Mouse (Mus musculus) limb, embryonic 10.5 days (tissue): ENCODE results near the gene Klb. TPM values are rescaled to one million over a fixed set of nuclear protein-coding genes. Genes with fewer than 3 reads are reported as not detected.

ENCODE experiments used
- DNase-seq: peaks from one replicate; pipeline ENCODE4 v3.0.0-alpha.2; 2017; ENCODE audit warnings: low spot score
- H3K27ac ChIP-seq: fragments of 300-500 bp; sonication (generic); 2 replicates; pipeline ENCODE4 v1.5.1; 2016; ENCODE audit warnings: mild to moderate bottlenecking
- H3K27me3 ChIP-seq: fragments of 300-500 bp; sonication (generic); 2 replicates; pipeline ENCODE4 v1.6.1; 2016; ENCODE audit warnings: low read depth, mild to moderate bottlenecking; ENCODE audit not compliant: poor library complexity, severe bottlenecking
- H3K36me3 ChIP-seq: fragments of 300-500 bp; sonication (generic); 2 replicates; pipeline ENCODE4 v1.6.1; 2016; ENCODE audit warnings: mild to moderate bottlenecking, moderate library complexity
- H3K4me1 ChIP-seq: fragments of 300-500 bp; sonication (generic); 2 replicates; pipeline ENCODE4 v1.6.1; 2016
- H3K4me3 ChIP-seq: fragments of 300-500 bp; sonication (generic); 2 replicates; pipeline ENCODE4 v1.5.1; 2016; ENCODE audit warnings: mild to moderate bottlenecking, moderate library complexity
- H3K9me3 ChIP-seq: fragments of 300-500 bp; sonication (generic); replicated peaks from 2 replicates; pipeline ENCODE4 v1.6.1; 2016; ENCODE audit warnings: mild to moderate bottlenecking
- WGBS: fragments of 180-500 bp; shearing (Covaris S2); methylation state at CpG from one replicate; pipeline ENCODE4 v1.1.7; 2016; 5-methylcytosine and 5-hydroxymethylcytosine counted together
- polyA plus RNA-seq: library from polyadenylated mRNA; unstranded; fragments of >200 nt; fragmentation: Nextera tagmentation; extraction: Ambion mirVana; gene quantifications from 2 replicates; pipeline ENCODE4 v1.2.1, GENCODE M21; 2016

The Klb gene
- polyA plus RNA-seq, 1 experiment from 2014 or later, result 0.08 TPM

- DNase-seq, result peak; percentile 95
- peaks cover 12% of the 10 kb centered on the region for H3K4me1 ChIP-seq
- under 1% methylated on average over 65 of the region's 65 CpGs for WGBS
- peak within 1 kb of the TSS; percentile 92 for H3K27ac ChIP-seq
- H3K4me3 ChIP-seq, result peak within 1 kb of the TSS; percentile 84
- H3K27me3 ChIP-seq, result no peaks in the 10 kb centered on the region
- no peaks in the 10 kb centered on the region for H3K9me3 ChIP-seq
- H3K36me3 ChIP-seq, result peaks cover 29% of the 10 kb centered on the region
Observed at GRCm38 (mm10) chr5:65335298-65336074, 12.6 kb upstream of the Klb start, which contains the start of gene Rfc1. Gene Rfc1 (minus strand): TSS chr5:65335670.

- Histone ChIP-seq H3K36me3 (peaks cover 28% of the 10 kb centered on the region), H3K27me3 (no peaks in the 10 kb centered on the region), H3K27ac (no peak overlapping the region; the same call in 1 of the 2 replicates), H3K4me1 (peaks cover 12% of the 10 kb centered on the region), H3K4me3 (peak overlapping the region; percentile 84), H3K9me3 (no peaks in the 10 kb centered on the region)
- no peak for DNase-seq
- 32% methylated on average over 4 of the region's 4 CpGs for WGBS
Observed at GRCm38 (mm10) chr5:65336075-65336355, 12.1 kb upstream of the Klb start.

GRCm38 (mm10) chr5:65338394-65338793, 9.7 kb upstream of the Klb start:
- 85% methylated on average over 6 of the region's 6 CpGs for WGBS
- DNase-seq, result no peak

GRCm38 (mm10) chr5:65340167-65340566, 7.9 kb upstream of the Klb start:
- Histone ChIP-seq H3K4me1 (peaks cover 4% of the 10 kb centered on the region; the same call in 1 of the 2 replicates), H3K9me3 (no peaks in the 10 kb centered on the region), H3K36me3 (no peaks in the 10 kb centered on the region), H3K27me3 (no peaks in the 10 kb centered on the region), H3K4me3 (no peak overlapping the region), H3K27ac (no peak overlapping the region)
- no peak for DNase-seq
- WGBS, result 81% methylated on average over 4 of the region's 4 CpGs

More at GRCm38 (mm10) chr5:65338394-65338793, 9.7 kb upstream of the Klb start:
- Histone ChIP-seq H3K27ac (no peak overlapping the region), H3K27me3 (no peaks in the 10 kb centered on the region), H3K4me1 (peaks cover 12% of the 10 kb centered on the region), H3K4me3 (no peak overlapping the region), H3K9me3 (no peaks in the 10 kb centered on the region), H3K36me3 (peaks cover 8% of the 10 kb centered on the region)

- Histone ChIP-seq H3K36me3 (no peaks in the 10 kb centered on the region), H3K4me1 (no peaks in the 10 kb centered on the region)
- WGBS, result 81% methylated on average over 10 of the region's 10 CpGs
Observed at GRCm38 (mm10) chr5:65350508-65350907, 2.4 kb downstream of the Klb start.

GRCm38 (mm10) chr5:65354097-65354496, 6.0 kb downstream of the Klb start:
- 87% methylated on average over 3 of the region's 3 CpGs for WGBS
- DNase-seq, result no peak
- no peaks in the 10 kb centered on the region for H3K36me3 ChIP-seq

More at GRCm38 (mm10) chr5:65350508-65350907, 2.4 kb downstream of the Klb start:
- H3K4me3 ChIP-seq, result no peak overlapping the region
- no peak for DNase-seq
- no peaks in the 10 kb centered on the region for H3K27me3 ChIP-seq
- no peak overlapping the region for H3K27ac ChIP-seq
- no peaks in the 10 kb centered on the region for H3K9me3 ChIP-seq

GRCm38 (mm10) chr5:65354985-65355384, 6.9 kb downstream of the Klb start:
- no peaks in the 10 kb centered on the region for H3K27me3 ChIP-seq
- H3K9me3 ChIP-seq, result no peaks in the 10 kb centered on the region
- H3K36me3 ChIP-seq, result no peaks in the 10 kb centered on the region
- 80% methylated on average over 5 of the region's 5 CpGs for WGBS
- no peak overlapping the region for H3K4me3 ChIP-seq
- no peaks in the 10 kb centered on the region for H3K4me1 ChIP-seq
- DNase-seq, result no peak
- no peak overlapping the region for H3K27ac ChIP-seq

More at GRCm38 (mm10) chr5:65354097-65354496, 6.0 kb downstream of the Klb start:
- no peaks in the 10 kb centered on the region for H3K4me1 ChIP-seq
- H3K27ac ChIP-seq, result no peak overlapping the region
- no peak overlapping the region for H3K4me3 ChIP-seq
- no peaks in the 10 kb centered on the region for H3K27me3 ChIP-seq
- H3K9me3 ChIP-seq, result no peaks in the 10 kb centered on the region

GRCm38 (mm10) chr5:65356851-65357250, 8.7 kb downstream of the Klb start:
- Histone ChIP-seq H3K4me1 (no peaks in the 10 kb centered on the region), H3K36me3 (no peaks in the 10 kb centered on the region), H3K9me3 (no peaks in the 10 kb centered on the region), H3K27ac (no peak overlapping the region), H3K4me3 (no peak overlapping the region), H3K27me3 (no peaks in the 10 kb centered on the region)
- 87% methylated on average over 6 of the region's 6 CpGs for WGBS
- DNase-seq, result no peak

GRCm38 (mm10) chr5:65357771-65358170, 9.7 kb downstream of the Klb start:
- no peaks in the 10 kb centered on the region for H3K4me1 ChIP-seq
- H3K4me3 ChIP-seq, result no peak overlapping the region
- no peaks in the 10 kb centered on the region for H3K27me3 ChIP-seq
- WGBS, result 81% methylated on average over 3 of the region's 3 CpGs
- DNase-seq, result no peak
- no peaks in the 10 kb centered on the region for H3K36me3 ChIP-seq
- no peaks in the 10 kb centered on the region for H3K9me3 ChIP-seq
- H3K27ac ChIP-seq, result no peak overlapping the region

- no peaks in the 10 kb centered on the region for H3K27me3 ChIP-seq
- WGBS, result 89% methylated on average over 11 of the region's 11 CpGs
- H3K36me3 ChIP-seq, result no peaks in the 10 kb centered on the region
- H3K27ac ChIP-seq, result no peak overlapping the region
- DNase-seq, result no peak
- no peak overlapping the region for H3K4me3 ChIP-seq
- H3K4me1 ChIP-seq, result no peaks in the 10 kb centered on the region
- H3K9me3 ChIP-seq, result no peaks in the 10 kb centered on the region
Observed at GRCm38 (mm10) chr5:65367837-65368236, 19.7 kb downstream of the Klb start.

- WGBS, result 98% methylated on average over 7 of the region's 7 CpGs
- Histone ChIP-seq H3K4me3 (no peak overlapping the region), H3K36me3 (no peaks in the 10 kb centered on the region), H3K27ac (no peak overlapping the region), H3K4me1 (no peaks in the 10 kb centered on the region), H3K27me3 (no peaks in the 10 kb centered on the region), H3K9me3 (no peaks in the 10 kb centered on the region)
- DNase-seq, result no peak
Observed at GRCm38 (mm10) chr5:65371551-65371950, 23.4 kb downstream of the Klb start.

- no peak for DNase-seq
- Histone ChIP-seq H3K9me3 (no peaks in the 10 kb centered on the region), H3K4me3 (no peak overlapping the region), H3K36me3 (no peaks in the 10 kb centered on the region), H3K27ac (no peak overlapping the region), H3K27me3 (no peaks in the 10 kb centered on the region), H3K4me1 (no peaks in the 10 kb centered on the region)
- WGBS, result 89% methylated on average over 7 of the region's 7 CpGs
Observed at GRCm38 (mm10) chr5:65374746-65375145, 26.6 kb downstream of the Klb start.

- Histone ChIP-seq H3K4me3 (no peak overlapping the region), H3K27me3 (no peaks in the 10 kb centered on the region), H3K9me3 (no peaks in the 10 kb centered on the region), H3K4me1 (peaks cover 13% of the 10 kb centered on the region; the same call in 1 of the 2 replicates), H3K36me3 (peaks cover 39% of the 10 kb centered on the region), H3K27ac (no peak overlapping the region)
- DNase-seq, result no peak
- 70% methylated on average over 2 of the region's 2 CpGs for WGBS
Observed at GRCm38 (mm10) chr5:65385704-65386103, 37.6 kb downstream of the Klb start.
